In the genomic region with DNA sequence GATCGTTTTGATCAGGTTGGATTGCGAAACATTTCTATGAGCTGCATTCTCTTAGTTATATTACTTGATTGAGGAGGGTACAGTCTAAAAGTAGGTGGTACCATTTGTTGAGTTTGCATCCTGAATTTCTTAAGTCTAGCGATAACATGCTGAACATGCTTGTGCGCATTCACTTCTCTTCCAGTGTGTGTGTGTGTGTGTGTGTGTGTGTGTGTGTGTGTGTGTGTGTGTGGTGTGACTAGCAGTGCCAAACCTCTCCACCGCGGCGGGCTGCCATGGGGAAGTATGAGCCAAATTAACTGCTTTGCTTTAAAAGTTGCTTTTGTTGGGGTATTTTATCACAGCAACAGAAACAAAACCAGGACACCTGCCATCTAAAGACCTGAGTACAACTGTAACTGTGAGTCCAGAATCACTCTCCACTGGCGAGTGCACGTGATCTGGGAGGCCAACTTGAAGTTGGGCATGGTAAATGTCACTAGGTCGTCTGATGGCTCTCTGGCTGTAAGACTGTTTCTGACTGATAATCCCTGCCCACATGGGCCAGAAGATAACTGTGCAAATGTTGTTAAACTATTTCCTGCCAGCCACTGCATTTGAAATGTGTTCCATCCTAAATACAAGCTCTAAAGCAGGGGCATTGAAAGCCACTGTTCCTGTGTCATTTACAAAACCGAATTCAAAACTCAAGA, we compare ENCODE assay signal across 13 mouse cellular contexts.
A peak's percentile ranks its signal among the peaks of the same experiment; 100 is the strongest.
DNase-seq lines count a peak whose midpoint lies in the region; ATAC-seq lines count a peak whose summit lies in the region.
"Had no signal": no experiment of that assay in that cellular context is flagged by ENCODE, and none has a peak within 500 bp of the region (broad histone marks: within the 10 kb centered on the region; RNA-seq: fewer than 3 reads in every experiment).

No protein-coding gene starts in this region.

- peak; percentile 34 for DNase-seq in c-Kit-negative CD71-positive TER-119-positive erythroid progenitor cells, embryonic 14.5 days (ENCODE audit: low read depth, low spot score)
- peak; percentile 33 for DNase-seq in heart, postnatal 4 days
- DNase-seq in thymus, adult 18-20 months: no peak
- DNase-seq in right cerebral cortex, adult 18-20 months: no peak
- DNase-seq in thymus, postnatal 14 days: no peak
- DNase-seq: adrenal gland, adult 2 months; forebrain, postnatal 0 days; gastrocnemius, postnatal 36 days; layer of hippocampus, adult 9-11 months; retina, postnatal 1 day had no signal

- ATAC-seq in common myeloid progenitor, adult 5-6 weeks (replicated peaks; ENCODE audit: low read depth, poor library complexity, severe bottlenecking): peak; percentile 93
- ATAC-seq in megakaryocyte-erythroid progenitor cell, adult 5-6 weeks (replicated peaks; ENCODE audit: low FRiP score, low TSS enrichment, poor library complexity, severe bottlenecking): peak; percentile 97
- ATAC-seq: forebrain, postnatal 0 days; midbrain, embryonic 15.5 days had no signal

Comparison
In these comparisons a context has a peak if more than half of its experiments do, and no peak if none do; other contexts are left out.
1. DNase-seq: peak in c-Kit-negative CD71-positive TER-119-positive erythroid progenitor cells, embryonic 14.5 days (single experiment) and heart, postnatal 4 days (single experiment); none in thymus, adult 18-20 months (0 of 2), right cerebral cortex, adult 18-20 months (single experiment) and thymus, postnatal 14 days (single experiment).